Mouse (Mus musculus): Measurements from ENCODE around the gene Trmo. TPM values are rescaled to one million over a fixed set of nuclear protein-coding genes. Genes with fewer than 3 reads are reported as not detected.

The Trmo gene
- polyA plus RNA-seq, 1 experiment = 27.0 TPM

GRCm38 (mm10) chr4:46342711-46343286, 46.4 kb downstream of the Trmo start:
- no peaks in the 10 kb centered on the region for H3K4me1 ChIP-seq (ENCODE audit: control insufficient read depth, insufficient read depth, low read length)

DNA sequence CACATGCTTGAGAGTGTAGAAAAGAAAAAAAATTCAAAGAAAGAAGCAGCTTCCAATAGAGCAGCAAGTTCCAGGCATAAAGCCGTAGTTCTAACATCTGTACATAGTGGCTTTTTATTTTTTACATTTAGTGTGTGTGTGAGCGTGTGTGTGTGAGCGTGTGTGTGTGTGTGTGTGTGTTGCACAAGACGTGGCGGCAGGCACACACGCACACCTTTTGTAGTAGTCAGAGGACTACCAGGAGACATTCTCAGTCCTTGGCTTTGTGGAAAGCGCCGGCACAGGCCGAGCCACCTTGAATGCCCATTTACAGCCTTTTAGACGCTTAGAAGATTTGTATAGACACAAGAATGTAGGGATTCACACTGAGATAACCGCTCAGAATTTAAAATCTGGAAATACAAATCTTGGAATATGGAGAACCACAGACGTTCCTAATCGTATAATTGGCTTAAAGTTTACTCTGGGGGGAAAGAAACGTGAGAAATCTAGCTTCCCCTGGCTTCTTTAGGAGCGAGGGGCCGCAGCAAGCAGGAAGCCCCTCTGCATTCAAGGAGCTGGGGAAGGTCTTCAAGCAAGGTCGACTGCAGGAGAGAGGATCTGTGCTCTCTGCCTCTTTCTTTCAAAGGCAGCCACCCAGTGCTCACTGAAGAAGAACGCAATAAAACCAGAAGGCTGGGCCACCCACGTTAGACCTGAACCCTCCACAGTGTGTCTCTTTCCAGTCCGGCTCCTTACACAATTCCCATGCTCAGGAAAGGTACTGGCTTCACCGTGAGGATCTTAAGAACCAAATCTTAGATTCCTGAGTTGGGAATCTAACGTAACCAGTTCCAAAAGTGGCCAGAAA, 47.2 kb downstream of the Trmo start:
- no peak overlapping the region for H3K4me3 ChIP-seq (replicated peaks; ENCODE audit: control insufficient read depth, low read depth, low read length)
- H3K4me1 ChIP-seq (ENCODE audit: control insufficient read depth, insufficient read depth, low read length) = no peaks in the 10 kb centered on the region
- no peak overlapping the region for H3K27ac ChIP-seq (ENCODE audit: control insufficient read depth, insufficient read depth, low read depth, low read length, poor library complexity)
- 23% methylated on average over 22 of the region's 22 CpGs for WGBS
- TF ChIP-seq POLR2A (IDR thresholded peaks at IDR 0.05; ENCODE audit: borderline replicate concordance, control insufficient read depth, low read depth, low read length) = no peak
- TF ChIP-seq CTCF (IDR thresholded peaks at IDR 0.05; ENCODE audit: control insufficient read depth, insufficient read depth, low read length) = no peak

More at GRCm38 (mm10) chr4:46342711-46343286, 46.4 kb downstream of the Trmo start:
- TF ChIP-seq CTCF (IDR thresholded peaks at IDR 0.05; ENCODE audit: control insufficient read depth, insufficient read depth, low read length) = no peak
- no peak for TF ChIP-seq POLR2A (IDR thresholded peaks at IDR 0.05; ENCODE audit: borderline replicate concordance, control insufficient read depth, low read depth, low read length)
- Histone ChIP-seq H3K4me3 (replicated peaks; ENCODE audit: control insufficient read depth, low read depth, low read length) (no peak overlapping the region), H3K27ac (ENCODE audit: control insufficient read depth, insufficient read depth, low read depth, low read length, poor library complexity) (no peak overlapping the region; the same call in 1 of the 2 replicates)
- WGBS = 1% methylated on average over 28 of the region's 28 CpGs

- H3K27ac ChIP-seq (ENCODE audit: control insufficient read depth, insufficient read depth, low read depth, low read length, poor library complexity) = no peak overlapping the region
- no peak overlapping the region for H3K4me3 ChIP-seq (replicated peaks; ENCODE audit: control insufficient read depth, low read depth, low read length)
- TF ChIP-seq POLR2A (IDR thresholded peaks at IDR 0.05; ENCODE audit: borderline replicate concordance, control insufficient read depth, low read depth, low read length) (no peak), CTCF (IDR thresholded peaks at IDR 0.05; ENCODE audit: control insufficient read depth, insufficient read depth, low read length) (no peak)
- no peaks in the 10 kb centered on the region for H3K4me1 ChIP-seq (ENCODE audit: control insufficient read depth, insufficient read depth, low read length)
- WGBS = 4% methylated on average over 26 of the region's 26 CpGs
These were observed 49.7 kb downstream of the Trmo start for GRCm38 (mm10) chr4:46339584-46339983.

GRCm38 (mm10) chr4:46339026-46339425, 50.2 kb downstream of the Trmo start:
- no peak overlapping the region for H3K4me3 ChIP-seq (replicated peaks; ENCODE audit: control insufficient read depth, low read depth, low read length)
- no peaks in the 10 kb centered on the region for H3K4me1 ChIP-seq (ENCODE audit: control insufficient read depth, insufficient read depth, low read length)
- TF ChIP-seq CTCF (IDR thresholded peaks at IDR 0.05; ENCODE audit: control insufficient read depth, insufficient read depth, low read length) = no peak
- TF ChIP-seq POLR2A (IDR thresholded peaks at IDR 0.05; ENCODE audit: borderline replicate concordance, control insufficient read depth, low read depth, low read length) = no peak
- 24% methylated on average over 10 of the region's 10 CpGs for WGBS
- H3K27ac ChIP-seq (ENCODE audit: control insufficient read depth, insufficient read depth, low read depth, low read length, poor library complexity) = no peak overlapping the region

- Histone ChIP-seq H3K4me1 (ENCODE audit: control insufficient read depth, insufficient read depth, low read length) (no peaks in the 10 kb centered on the region), H3K4me3 (replicated peaks; ENCODE audit: control insufficient read depth, low read depth, low read length) (no peak overlapping the region), H3K27ac (ENCODE audit: control insufficient read depth, insufficient read depth, low read depth, low read length, poor library complexity) (no peak overlapping the region)
- TF ChIP-seq CTCF (IDR thresholded peaks at IDR 0.05; ENCODE audit: control insufficient read depth, insufficient read depth, low read length) (no peak), POLR2A (IDR thresholded peaks at IDR 0.05; ENCODE audit: borderline replicate concordance, control insufficient read depth, low read depth, low read length) (no peak)
- 26% methylated on average over 3 of the region's 3 CpGs for WGBS
These were observed 51.2 kb downstream of the Trmo start for GRCm38 (mm10) chr4:46337990-46338389.

DNA sequence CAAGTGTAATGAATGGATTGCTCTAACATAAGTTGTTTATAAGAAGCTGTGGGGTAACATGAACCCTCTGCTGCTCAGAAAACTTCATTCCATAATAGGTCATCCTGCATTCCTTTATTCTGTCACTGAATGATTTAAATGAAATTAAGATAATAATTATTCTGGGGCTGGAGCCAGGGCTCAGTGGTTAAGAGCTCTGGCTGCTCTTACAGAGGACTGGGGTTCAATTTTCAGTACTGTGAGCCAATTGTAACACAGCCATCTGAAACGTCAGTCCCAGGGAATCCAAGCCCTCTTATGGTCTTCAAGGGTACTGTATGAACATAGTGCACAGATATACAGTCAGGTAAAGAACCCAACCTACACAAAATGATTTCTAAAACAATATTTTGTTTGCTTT, 53.4 kb downstream of the Trmo start:
- 14% methylated on average over 1 of the region's 1 CpGs for WGBS
- Histone ChIP-seq H3K4me3 (replicated peaks; ENCODE audit: control insufficient read depth, low read depth, low read length) (no peak overlapping the region), H3K4me1 (ENCODE audit: control insufficient read depth, insufficient read depth, low read length) (no peaks in the 10 kb centered on the region), H3K27ac (ENCODE audit: control insufficient read depth, insufficient read depth, low read depth, low read length, poor library complexity) (no peak overlapping the region)
- TF ChIP-seq POLR2A (IDR thresholded peaks at IDR 0.05; ENCODE audit: borderline replicate concordance, control insufficient read depth, low read depth, low read length) = no peak
- no peak for TF ChIP-seq CTCF (IDR thresholded peaks at IDR 0.05; ENCODE audit: control insufficient read depth, insufficient read depth, low read length)

GRCm38 (mm10) chr4:46328906-46329305, 60.3 kb downstream of the Trmo start:
- TF ChIP-seq CTCF (IDR thresholded peaks at IDR 0.05; ENCODE audit: control insufficient read depth, insufficient read depth, low read length) = no peak
- no peak for TF ChIP-seq POLR2A (IDR thresholded peaks at IDR 0.05; ENCODE audit: borderline replicate concordance, control insufficient read depth, low read depth, low read length)
- Histone ChIP-seq H3K4me1 (ENCODE audit: control insufficient read depth, insufficient read depth, low read length) (no peaks in the 10 kb centered on the region), H3K27ac (ENCODE audit: control insufficient read depth, insufficient read depth, low read depth, low read length, poor library complexity) (no peak overlapping the region), H3K4me3 (replicated peaks; ENCODE audit: control insufficient read depth, low read depth, low read length) (no peak overlapping the region)
- WGBS = 71% methylated on average over 3 of the region's 3 CpGs

Other genes starting within 250 kb of the Trmo start
- gene Xpa, start 193.1 kb downstream of the Trmo start, polyA plus RNA-seq (2011; ENCODE audit: insufficient read depth, insufficient read length, low replicate concordance, missing spikeins) = 25.2 and 49.3 TPM in 2 replicates
- gene Foxe1, start 45.8 kb downstream of the Trmo start, polyA plus RNA-seq (2011; ENCODE audit: insufficient read depth, insufficient read length, low replicate concordance, missing spikeins) = not detected in 2 replicates
- 152 and 243 TPM in 2 replicates for gene Hemgn, start 24.1 kb upstream of the Trmo start, polyA plus RNA-seq (2011; ENCODE audit: insufficient read depth, insufficient read length, low replicate concordance, missing spikeins)
- gene Anp32b, start 61.5 kb upstream of the Trmo start, polyA plus RNA-seq (2011; ENCODE audit: insufficient read depth, insufficient read length, low replicate concordance, missing spikeins) = 614 and 712 TPM in 2 replicates
- gene Nans, start 99.8 kb upstream of the Trmo start, polyA plus RNA-seq (2011; ENCODE audit: insufficient read depth, insufficient read length, low replicate concordance, missing spikeins) = 28.9 and 33.9 TPM in 2 replicates
- 4.7 and 4.8 TPM in 2 replicates for gene Trim14, start 146.7 kb upstream of the Trmo start, polyA plus RNA-seq (2011; ENCODE audit: insufficient read depth, insufficient read length, low replicate concordance, missing spikeins)
- 6.0 and 8.1 TPM in 2 replicates for gene Coro2a, start 212.8 kb upstream of the Trmo start, polyA plus RNA-seq (2011; ENCODE audit: insufficient read depth, insufficient read length, low replicate concordance, missing spikeins)

Data from bone marrow, adult 2 months (tissue).